Mouse (Mus musculus): ENCODE measurements around the gene Psmd11.
"Not testable (repeated sequence)": the region's sequence is repeated elsewhere in the genome, so short reads cannot be mapped to it uniquely, and the experiment has no call there.

DNA sequence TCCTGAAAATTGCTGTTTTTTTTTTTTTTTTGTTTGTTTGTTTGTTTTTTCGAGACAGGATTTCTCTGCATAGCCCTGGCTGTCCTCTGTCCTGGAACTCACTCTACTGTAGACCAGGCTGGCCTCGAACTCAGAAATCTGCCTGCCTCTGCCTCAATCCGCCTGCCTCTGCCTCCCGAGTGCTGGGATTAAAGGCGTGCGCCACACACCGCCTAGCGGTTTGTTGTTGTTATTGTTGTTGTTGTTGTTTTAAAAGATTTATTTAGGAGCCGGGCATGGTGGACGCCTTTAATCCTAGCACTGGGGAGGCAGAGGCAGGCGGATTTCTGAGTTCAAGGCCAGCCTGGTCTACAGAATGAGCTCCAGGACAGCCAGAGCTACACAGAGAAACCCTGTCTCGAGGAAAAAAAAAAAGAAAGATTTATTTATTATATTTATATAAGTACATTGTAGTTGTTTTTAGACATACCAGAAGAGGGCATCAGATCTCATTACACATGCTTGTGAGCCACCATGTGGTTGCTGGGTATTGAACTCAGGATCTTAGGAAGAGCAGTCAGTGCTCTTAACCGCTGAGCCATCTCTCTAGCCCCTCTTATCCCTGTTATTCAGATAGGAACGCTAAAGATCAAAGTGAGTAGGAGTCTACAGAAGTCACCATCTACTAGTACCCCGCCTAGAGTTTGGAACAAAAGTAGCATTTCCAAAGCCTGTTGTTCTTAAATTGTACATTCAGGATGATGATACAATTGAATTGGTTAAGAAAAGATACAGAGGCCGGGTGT lies 2.2 kb upstream of the Psmd11 start:
- TF ChIP-seq CTCF, EP300 (IDR thresholded peaks at IDR 0.05; ENCODE audit: low read depth): not testable (repeated sequence)

Data from liver, embryonic 14.5 days (tissue).